Mouse (Mus musculus): ENCODE measurements around the gene Gpam. TPM values are rescaled to one million over a fixed set of nuclear protein-coding genes. Genes with fewer than 3 reads are reported as not detected.

Gene Gpam
- polyA plus RNA-seq, 1 experiment, result 65.6 TPM

- DNase-seq (ENCODE audit: low spot score), result peak; percentile 32
Observed at GRCm38 (mm10) chr19:55139301-55139700, 12.3 kb upstream of the Gpam start.

- DNase-seq (ENCODE audit: low spot score), result no peak
Observed at GRCm38 (mm10) chr19:55138506-55138905, 11.5 kb upstream of the Gpam start.

DNA sequence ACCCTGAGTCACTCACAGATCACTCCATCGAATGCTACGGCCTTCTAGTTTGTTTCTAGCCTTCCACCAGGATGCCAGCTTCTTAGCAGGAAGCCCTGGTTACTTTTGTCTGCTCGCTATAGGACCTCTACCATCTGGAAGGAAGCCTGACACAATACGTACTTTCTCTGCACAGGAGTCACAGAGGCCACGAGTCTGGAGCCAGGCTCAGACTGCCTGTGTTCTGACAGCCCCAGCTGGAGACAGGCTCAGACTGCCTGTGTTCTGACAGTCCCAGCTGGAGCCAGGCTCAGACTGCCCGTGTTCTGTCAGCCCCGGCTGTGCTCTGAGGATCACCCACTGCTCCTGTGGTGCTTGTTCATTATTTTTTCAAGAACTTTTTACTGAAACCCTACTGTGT lies 10.8 kb upstream of the Gpam start:
- DNase-seq (ENCODE audit: low spot score), result no peak

- DNase-seq (ENCODE audit: low spot score), result no peak
Observed at GRCm38 (mm10) chr19:55136693-55137427, 9.8 kb upstream of the Gpam start.

DNA sequence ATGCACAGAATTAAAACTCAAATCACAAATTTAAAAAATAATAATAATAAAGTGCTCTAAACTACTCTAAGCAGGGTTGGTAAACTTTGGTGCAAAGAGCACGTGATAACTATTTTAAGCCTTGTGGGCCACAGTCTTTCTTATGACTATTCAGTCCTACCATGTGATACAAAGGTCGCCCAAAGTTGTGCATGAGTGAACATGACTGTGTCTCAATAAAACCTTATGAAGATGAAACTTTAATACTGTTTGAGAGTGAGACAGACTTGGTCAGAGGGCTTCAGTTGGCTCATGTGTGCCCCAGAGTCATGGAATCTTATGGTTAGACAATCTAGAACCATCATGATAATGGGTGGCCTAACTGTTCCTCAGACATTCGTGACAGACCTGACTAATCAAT lies 8.9 kb upstream of the Gpam start:
- no peak for DNase-seq (ENCODE audit: low spot score)

DNA sequence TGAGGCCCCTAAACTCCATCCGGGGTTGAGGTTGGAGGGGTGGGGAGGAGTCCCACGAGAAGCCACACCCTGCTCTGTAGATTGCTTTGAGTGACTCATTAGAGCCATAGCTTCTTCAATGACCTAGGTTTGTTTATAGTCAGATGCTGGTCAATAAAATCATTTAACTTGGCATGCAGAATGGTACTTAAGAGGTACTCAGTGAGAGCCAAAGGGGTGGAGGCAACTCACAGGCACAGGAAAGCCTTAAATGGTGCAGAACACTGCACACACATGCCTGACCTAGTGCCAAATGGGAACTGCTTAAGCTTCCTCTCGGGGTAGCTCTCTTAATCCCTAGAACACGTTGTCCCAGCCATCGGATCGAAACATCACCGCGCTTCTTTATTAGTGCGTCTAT lies 7.5 kb upstream of the Gpam start:
- no peak for DNase-seq (ENCODE audit: low spot score)

DNA sequence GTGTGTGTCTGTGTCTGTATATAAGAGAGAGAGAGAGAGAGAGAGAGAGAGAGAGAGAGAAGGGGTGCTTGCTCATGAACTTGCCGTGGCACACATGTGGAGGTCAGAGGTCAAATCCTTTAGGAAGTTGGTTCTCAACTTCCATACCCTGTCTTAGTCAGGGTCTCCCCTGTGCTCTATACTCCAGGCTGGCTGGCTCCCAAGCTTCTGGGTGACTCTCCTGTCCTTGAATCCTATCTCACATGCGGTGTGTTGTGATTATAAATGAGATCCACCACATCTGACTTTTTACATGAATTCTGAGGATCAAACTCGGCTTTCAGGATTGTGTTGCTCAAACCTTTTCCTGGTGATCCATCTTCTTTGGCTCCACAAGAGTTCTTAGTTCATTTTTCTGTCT lies 5.4 kb upstream of the Gpam start:
- no peak for DNase-seq (ENCODE audit: low spot score)

DNA sequence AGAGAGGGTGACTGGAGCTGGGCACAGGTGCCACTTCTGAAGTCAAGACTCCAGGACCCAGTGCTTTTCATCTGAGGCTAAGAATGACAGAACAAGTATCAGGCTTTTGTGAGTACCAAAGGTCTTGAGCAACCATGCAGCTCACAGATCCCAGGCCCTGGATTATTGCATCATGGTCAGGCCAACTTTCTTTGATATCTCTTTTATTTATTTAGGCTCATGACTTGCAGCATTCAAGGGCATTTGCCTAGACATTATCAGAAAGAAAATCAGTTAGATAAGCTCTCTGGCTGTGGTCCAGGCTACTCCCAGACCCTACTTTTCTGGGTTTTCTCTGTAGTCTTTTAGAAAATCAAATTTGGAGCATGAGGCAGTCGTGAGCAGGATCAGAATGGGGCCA lies 4.7 kb upstream of the Gpam start:
- no peak for DNase-seq (ENCODE audit: low spot score)

DNA sequence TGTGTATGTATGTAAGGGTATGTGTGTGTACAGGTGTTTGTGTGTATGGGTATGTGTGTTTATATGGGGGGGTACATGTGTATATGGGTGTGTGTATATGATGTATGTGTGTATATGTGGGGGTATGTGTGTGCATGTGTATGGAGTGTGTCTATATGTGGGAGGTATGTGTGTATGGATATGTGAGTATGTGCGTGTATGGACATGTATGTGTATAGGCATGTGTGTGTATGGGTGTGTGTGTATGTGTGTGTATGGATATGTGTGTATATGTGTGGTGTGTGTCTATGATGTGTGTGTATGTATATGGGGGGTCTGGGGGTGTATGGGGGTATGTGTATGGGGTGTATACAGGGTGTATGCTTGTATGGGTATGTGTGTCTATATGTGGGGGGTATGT lies 1.4 kb upstream of the Gpam start:
- DNase-seq (ENCODE audit: low spot score), result no peak

GRCm38 (mm10) chr19:55125456-55125855 lies 1.6 kb downstream of the Gpam start:
- no peak for DNase-seq (ENCODE audit: low spot score)

DNA sequence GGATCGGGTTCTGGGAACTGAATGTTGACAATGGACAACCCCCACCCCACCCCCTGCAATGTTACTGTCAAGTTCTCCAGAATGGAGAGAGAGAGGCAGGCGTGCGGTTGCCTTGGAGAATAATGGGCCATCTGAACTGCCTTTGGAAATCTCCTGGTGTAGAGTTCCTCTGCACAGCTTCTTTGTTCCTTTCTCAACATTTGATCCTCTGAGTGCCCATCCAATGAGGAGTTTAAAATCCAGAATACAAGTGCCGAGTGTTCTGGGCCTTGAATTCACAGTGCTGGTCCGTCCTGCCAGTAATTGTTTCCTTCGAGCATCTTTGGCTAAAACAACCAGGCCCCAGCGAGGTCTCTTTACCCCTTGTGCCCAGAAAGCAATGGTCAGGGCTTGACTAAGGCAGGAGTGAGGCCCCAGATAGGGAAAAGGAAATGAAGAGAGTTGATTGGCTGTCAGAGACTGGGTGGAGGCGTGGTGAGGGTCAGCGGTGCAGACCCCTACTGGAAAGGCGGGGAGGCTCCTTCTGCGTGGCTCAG lies 4.0 kb downstream of the Gpam start:
- DNase-seq (ENCODE audit: low spot score), result no peak

DNA sequence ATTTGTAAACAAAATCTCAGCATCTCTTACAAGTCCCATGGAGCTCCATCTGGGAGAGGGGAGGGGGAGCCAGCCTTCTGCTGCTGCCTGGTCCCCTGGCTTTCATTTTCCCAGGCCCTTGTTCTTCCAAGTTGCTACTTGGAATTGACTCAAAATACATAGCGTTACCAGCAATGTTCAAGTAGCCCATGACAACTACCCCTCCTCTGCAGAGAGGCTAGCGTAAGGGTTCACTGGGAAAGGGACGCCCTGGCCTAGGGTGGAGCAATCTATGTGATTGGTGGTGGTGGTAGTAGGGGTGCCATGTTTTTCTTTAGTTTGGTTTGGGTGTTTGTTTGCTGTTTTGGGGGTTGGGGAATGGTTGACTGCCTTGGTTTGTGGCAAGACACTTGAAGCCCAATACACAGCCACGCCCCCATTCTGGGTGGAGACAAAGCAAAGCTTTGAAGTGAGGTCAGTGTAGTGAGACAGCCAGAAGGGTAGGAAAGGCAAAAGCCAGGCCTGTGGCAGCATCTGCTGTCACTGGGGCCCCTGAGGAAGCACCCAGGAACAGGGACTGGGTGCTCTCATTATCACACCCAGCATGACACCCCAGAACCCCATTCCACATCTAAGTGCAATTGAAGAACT lies 4.6 kb downstream of the Gpam start:
- no peak for DNase-seq (ENCODE audit: low spot score)

GRCm38 (mm10) chr19:55121836-55122235 lies 5.2 kb downstream of the Gpam start:
- DNase-seq (ENCODE audit: low spot score), result no peak

GRCm38 (mm10) chr19:55120518-55121244 lies 6.4 kb downstream of the Gpam start:
- no peak for DNase-seq (ENCODE audit: low spot score)

DNA sequence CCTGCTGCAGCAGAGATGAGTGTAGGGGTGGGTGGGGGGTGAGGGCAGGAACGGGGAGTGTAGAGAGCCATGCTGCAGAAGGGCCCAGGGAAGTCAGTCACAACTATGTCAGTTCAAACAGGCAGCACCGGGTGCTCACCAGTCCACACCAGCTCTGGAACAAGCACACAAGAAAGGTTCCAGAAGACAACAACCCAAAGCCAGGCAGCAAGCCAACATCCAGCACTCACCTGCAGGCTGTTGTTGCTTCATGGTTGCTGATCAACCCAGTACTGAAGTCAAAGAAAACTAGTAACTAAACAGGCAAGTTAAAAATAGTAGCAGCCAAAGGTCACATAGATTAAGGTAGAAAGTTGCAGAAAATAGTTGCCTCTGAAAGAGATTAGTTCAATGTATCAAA lies 7.5 kb downstream of the Gpam start:
- no peak for DNase-seq (ENCODE audit: low spot score)

DNA sequence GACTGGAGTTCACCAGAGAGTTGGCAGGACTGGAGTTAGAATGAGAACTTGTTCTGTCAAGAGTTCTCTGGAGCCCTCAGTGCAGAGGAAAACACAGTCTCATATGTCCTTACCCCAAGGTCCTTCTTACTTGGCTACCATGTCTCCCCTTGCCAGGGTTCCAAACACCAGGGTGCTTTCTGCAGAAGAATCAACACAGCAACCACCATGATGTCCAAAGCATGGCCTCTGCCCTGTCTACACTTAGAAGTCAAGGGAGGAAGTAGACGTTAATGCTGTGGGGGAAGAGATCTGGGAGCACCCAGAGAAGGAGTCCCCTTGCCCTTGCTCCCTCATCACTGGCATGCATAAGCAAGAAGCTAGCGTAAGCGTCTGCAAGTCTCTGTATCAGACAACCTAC lies 9.0 kb downstream of the Gpam start:
- DNase-seq (ENCODE audit: low spot score), result no peak

GRCm38 (mm10) chr19:55117059-55117815 lies 9.8 kb downstream of the Gpam start:
- DNase-seq (ENCODE audit: low spot score), result no peak

DNA sequence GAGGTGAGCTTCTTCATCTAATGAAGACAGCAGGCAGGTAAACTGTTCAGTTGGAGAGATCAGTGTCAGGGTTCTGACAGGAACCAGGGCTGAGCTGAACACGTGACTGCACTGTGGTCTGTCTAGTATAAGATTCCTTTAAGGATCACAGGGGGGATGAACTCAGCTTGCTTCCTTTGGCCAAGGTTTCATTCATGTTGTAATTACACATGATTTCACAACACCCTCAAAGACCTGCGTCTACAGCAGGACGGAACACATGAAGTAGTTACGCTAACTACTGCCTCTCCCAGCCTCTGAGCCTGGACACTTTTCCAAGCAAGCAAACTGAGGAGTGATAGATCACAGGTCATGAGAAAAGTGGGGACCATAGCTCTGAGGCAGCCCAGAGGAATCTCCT lies 11.5 kb downstream of the Gpam start:
- no peak for DNase-seq (ENCODE audit: low spot score)

DNA sequence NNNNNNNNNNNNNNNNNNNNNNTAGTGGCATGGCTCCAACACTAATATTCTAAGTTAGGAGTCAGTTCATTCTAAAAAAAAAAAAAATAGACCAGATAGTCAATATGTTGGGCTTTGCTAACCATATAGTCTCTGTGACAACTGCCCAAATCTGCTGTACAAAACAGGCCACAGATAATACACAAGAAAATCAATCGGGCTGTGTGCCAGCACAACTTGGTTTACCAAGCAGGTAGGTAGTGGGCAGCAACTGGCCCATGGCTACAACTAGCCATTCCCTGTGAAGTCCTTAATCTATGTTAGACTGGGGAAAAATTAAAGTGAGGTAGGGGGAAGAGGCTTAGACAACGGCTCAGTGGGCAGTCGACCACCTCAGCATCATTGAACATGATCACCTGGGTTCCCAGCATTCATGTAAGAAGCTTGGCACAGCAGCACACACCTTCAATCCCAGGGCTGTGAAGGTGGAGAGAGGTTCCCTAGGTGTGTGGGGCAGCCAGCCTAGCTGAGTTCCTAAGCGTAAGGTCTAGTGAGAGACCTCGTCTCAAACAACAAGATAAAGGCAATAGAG lies 12.1 kb downstream of the Gpam start:
- no peak for DNase-seq (ENCODE audit: low spot score)

GRCm38 (mm10) chr19:55107896-55108295 lies 19.1 kb downstream of the Gpam start:
- DNase-seq (ENCODE audit: low spot score), result no peak

GRCm38 (mm10) chr19:55105969-55106368 lies 21.1 kb downstream of the Gpam start:
- DNase-seq (ENCODE audit: low spot score), result no peak
